Mouse (Mus musculus) adipocyte (in vitro differentiated cells): ENCODE data around the gene Cdcp2.

ENCODE experiments used
- DNase-seq: peaks from one replicate; pipeline ENCODE4 v3.0.0-alpha.2; 2016; ENCODE audit warnings: low spot score

The Cdcp2 gene

DNA sequence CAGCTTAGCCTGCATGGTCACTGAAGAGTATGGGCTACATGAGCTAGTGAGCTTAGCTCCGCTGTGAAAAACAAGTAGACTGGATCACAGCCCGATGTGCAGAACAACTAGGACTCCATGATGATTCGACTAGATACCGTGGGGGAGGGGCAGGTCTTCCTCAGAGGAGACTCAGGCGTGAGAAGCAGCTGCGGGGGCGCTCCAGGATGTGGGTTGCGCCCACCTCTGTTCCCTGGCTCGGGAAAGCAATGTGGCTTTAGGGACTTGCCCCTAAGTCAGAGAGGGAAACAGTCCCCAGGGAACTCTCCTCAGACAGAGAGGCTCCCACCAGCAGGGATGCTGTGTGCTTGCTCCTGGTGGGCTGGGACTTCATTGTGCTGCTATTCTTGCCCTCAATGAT is 33.8 kb downstream of the Cdcp2 start:
- no peak for DNase-seq

DNA sequence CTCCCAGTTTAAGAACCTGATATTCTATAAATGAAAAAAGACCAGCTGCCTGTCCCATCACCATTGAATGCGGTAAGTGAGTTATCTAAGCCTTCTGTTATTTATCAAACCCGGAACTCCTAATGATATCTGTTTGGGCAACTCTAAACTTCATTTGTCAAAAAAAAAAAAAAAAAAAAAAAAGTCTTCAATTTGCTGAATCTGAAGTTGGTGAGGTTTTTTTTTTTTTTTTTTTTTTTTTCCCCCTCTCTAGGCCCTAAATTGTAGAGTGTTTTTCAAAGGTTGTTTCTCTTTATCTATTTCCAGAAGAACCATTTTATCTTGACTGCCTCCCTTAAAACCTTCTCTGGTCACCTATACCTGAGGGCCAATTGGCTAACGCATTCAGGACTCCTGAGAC is 38.2 kb downstream of the Cdcp2 start:
- no peak for DNase-seq

DNA sequence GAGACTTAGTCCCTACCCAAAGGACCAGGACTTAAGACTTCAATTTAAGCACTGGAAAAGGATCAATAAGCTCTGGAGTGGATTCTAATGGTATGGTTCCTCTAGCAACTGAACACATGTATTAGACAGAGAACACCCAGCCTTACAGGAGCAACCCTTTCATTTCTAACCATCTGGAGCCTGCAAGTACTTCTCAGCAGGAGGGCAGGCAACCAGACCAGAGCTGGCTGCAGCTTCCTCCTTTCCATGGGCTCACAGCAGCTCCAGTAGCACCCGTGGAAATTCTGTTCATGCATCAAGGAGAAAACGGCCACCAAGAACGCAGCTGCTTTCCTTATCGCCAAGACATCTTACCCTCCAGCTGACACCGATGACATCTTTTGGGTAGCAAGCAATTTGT is 39.0 kb downstream of the Cdcp2 start:
- DNase-seq = no peak

DNA sequence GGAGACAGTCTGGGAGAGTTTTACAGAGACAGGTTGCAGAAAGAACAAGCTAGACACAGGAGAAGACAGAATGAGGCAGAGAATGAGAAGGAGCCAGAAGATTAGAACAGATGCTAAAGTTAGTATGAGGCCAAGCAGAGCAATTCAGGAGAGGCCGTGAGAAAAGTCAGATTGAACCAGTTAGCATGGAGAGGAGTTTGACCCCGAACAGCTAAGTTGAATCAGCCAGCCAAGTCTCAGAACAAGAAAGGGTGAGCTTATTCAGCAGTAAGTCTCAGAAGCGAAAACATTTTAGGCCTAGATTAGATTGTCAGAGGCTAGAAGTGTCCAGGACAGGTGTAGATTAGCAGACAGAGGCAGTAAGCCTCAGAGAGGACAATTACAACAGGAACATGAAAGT is 39.8 kb downstream of the Cdcp2 start:
- DNase-seq = no peak

DNA sequence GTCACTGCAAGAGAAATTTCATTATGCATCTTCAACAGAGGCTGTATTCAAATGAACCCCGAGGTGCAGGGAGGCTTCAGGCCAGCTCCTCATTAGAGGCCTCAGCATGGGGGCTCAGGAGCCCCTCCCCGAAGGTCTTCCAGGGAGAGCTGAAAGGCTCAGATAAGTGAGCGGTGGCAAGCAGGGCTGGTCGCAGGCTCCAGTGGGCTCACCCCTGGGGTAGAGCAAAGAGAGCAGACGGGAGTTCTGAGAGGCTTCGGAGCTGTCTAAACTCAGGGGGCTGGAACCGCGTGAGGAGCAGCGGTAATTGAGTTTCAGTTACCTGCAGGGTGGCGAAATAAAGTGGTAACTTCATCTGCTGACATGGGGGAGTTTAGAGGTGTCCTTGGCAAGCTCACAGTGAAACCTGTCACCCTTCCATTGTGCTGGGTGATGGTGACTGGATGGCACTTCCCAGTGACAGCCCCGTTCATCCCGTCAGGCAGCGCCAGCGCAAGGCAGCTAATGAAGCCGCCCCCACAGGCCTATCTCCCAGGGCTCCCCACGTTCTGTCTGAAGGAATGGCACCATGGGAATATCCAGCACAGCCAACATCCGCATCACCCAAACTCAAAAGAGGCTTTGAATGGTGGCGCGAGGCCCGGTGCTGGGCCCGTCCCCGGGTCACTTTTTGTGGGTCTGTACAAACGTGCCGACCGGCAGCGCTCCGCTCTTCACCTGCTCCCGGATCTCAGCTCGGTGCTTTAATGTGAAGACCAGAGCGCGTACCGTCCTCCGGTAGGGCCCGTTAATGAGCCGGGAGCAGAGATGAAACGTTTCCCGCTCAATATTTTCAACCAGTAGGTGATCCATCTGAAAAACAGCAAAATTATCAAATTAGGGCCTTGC is 42.5 kb downstream of the Cdcp2 start:
- no peak for DNase-seq

DNA sequence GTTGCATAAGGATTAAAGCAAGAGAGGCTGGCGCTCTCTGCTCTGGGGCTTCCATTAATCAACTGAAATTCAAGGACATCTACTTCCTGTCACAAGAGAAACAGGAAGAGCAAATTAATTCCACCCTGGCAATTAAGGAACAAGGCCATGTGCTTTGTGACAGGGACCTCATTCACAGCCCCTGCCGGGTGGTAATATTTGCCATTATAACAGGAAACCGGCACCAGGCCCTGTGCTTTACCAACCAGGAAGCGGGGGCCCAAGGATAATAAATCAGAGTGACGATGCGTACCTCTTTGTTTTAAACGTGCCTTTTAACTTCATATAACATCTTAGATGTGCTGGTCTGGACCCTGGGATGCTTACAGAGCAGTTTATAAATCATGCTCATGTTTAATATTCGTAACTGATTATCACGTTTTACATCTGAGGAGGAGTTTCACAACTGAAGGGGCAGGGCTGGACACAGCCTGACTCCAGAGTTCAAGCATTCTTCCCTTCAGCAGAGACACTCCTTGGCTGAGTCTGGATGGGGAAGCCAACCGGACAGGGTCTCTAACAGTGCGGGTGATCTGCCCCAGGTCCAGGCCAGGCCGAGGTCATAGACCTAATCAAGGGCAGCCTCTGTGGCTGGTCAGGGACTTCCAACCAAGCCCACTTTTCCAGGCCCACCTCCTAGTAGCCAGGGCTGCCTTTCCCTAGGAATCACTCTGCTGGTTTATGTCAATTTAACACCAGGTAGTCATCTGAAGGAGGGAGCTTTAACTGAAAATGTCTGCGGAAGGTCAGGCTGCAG is 43.3 kb downstream of the Cdcp2 start:
- DNase-seq = no peak

DNA sequence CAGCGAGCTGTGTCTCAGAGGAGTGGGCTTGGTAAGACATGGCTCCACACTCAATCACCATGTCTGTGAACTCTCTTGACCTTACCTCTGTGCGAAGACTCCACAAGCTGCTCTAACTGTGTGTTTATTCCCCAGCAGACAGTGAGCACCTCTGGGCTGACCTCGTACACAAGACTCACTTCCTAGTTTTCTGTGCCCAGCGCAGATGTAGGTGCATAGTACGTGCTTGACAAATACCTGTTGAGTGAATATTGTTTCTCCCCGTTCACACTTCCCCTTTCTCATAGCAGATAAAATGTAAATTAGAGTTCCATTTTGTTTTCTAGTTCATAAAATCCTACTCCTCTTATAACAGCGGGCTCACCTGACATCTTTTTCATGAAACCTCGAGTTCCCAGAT is 46.8 kb downstream of the Cdcp2 start:
- no peak for DNase-seq

DNA sequence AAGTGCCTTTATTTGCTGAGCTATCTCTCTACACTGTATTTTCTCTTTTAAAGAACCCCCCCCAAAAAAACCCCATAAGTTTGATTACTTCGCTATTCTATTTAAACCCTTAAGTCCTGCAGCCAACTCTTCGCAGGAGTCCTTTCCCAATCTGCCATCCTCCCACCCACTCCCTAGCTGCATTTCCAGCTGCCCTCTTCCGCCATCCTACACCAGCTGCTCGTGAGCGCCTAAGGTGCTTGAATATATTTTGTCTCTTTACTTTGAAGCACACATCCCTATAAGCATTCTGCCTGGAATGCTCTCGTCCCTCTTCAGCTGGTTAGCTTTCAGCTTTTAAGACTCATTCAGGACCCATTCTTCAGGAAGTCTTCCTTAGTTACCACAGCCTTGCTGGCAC is 54.3 kb downstream of the Cdcp2 start:
- DNase-seq = no peak

DNA sequence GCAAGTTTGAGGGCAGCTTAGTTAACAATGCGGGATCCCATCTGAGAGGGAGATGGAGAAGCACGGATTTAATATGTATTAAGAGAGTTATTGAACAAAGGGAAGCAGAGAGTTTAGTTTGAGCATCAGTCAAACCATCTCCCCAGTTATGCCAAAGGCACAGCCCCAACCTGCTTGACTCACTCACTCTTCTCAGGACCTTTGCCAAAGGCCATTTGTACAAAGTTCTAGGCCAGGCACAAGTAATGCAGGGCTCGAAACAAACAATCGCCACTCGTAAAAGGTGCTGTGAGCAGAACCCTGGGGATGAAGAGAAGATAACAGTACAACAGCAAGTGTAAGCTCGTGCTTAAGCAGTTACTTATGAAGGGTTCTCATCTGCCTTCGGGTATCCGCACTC is 55.9 kb downstream of the Cdcp2 start:
- no peak for DNase-seq

DNA sequence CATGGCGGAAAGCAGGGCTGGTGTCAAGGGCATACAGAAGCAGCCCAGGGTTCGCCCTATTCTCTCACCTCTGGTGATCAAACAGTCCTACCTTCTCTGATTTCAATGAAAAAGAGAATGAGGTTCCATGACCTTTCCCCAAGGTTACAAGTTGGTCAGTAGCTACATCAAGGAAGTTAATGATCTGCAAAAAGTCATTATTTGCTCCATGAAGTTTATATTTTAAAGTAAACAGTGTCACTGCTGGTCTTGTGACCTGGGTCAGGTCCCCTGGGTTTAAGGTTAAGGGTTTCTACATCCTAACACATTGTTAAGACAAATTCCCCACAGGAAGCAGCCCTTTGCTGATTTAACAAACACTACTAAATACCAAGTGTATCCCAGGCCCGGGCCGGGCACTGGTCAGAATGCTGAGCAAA is 60.3 kb downstream of the Cdcp2 start:
- no peak for DNase-seq

DNA sequence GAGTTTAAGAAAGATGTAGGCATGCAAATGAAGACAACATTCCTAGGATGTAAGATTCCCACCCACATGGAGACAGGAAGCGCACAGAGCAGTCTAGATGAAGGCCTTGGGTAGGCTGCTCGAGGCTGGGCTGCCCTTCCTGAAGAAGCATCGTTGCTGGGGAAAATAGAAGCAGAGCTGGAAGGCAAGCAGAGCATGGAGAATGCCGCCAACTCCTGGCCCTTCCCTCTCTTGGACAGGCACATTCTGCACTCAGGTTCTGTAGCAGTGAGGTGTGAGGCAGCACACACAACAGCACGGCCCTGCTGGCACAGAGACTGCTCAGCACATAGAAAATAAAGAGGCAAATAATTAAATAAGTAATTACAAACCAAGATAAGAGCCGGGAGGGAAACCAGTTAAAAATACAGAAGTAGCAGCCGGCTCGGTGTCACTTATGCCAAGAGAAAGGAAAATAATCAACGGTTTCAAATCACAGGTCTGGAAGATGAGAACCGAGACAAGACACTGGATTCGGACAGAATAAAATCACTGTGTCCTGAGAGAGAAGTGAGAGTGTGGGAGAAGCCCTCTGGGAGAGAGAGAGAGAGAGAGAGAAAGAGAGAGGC is 62.6 kb downstream of the Cdcp2 start:
- DNase-seq = no peak

DNA sequence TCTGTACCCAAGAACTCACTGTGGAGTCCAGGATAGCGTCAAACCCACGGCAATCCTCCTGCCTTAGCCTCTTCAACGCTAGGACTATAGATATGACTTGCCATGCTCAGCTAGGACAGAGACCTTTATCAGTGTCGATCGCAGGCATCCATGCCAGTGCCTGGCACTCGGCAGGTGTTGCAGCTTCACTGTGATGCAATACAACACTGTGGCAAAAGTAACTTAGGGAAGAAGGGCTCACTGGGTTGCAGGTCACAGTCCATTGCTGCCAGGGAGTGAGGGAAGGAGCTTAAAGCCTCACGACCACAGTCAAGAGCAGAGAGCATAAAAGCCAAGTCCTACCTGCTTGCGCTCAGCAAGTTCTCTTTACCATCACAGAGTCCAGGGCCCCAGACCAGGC is 63.5 kb downstream of the Cdcp2 start:
- DNase-seq = peak; percentile 28
